Mouse (Mus musculus): Measurements from ENCODE around the gene Gnmt. TPM values are rescaled to one million over a fixed set of nuclear protein-coding genes. Genes with fewer than 3 reads are reported as not detected.
A peak's percentile ranks its signal among the peaks of the same experiment; 100 is the strongest.

Gnmt gene
- total and polyA plus RNA-seq, 3 experiments = 0.17 TPM; not detected in 2

- H3K4me1 ChIP-seq (ENCODE audit: insufficient read depth, low read depth, low read length) = peaks cover 2% of the 10 kb centered on the region; the same call in 1 of the 2 replicates
- TF ChIP-seq CTCF (IDR thresholded peaks at IDR 0.05; ENCODE audit: low read depth, low read length) (no peak), GATA2 (IDR thresholded peaks at IDR 0.05; ENCODE audit: borderline replicate concordance, low read depth, low read length) (no peak), POLR2AphosphoS5 (IDR thresholded peaks at IDR 0.05; ENCODE audit: insufficient replicate concordance, low read depth, low read length) (no peak), GATA1 (IDR thresholded peaks at IDR 0.05; ENCODE audit: borderline replicate concordance, low read length) (no peak), TAL1 (conservative IDR thresholded peaks at IDR 0.05; ENCODE audit: low read depth, low read length) (no peak)
- H3K9me3 ChIP-seq (replicated peaks) = no peaks in the 10 kb centered on the region
- no peak overlapping the region for H3K4me3 ChIP-seq (ENCODE audit: low read depth, low read length)
- no peaks in the 10 kb centered on the region for H3K27me3 ChIP-seq (ENCODE audit: insufficient read depth, low read length)
- ATAC-seq (ENCODE audit: extremely low read depth, insufficient number of reproducible peaks, low FRiP score, poor library complexity, severe bottlenecking) = no peak
- H3K36me3 ChIP-seq (replicated peaks) = peaks cover 45% of the 10 kb centered on the region
- DNase-seq (ENCODE audit: low spot score) = no peak
Measured at GRCm38 (mm10) chr17:46735287-46735686, 6.3 kb upstream of the Gnmt start.

GRCm38 (mm10) chr17:46734055-46734454, 5.1 kb upstream of the Gnmt start:
- no peaks in the 10 kb centered on the region for H3K9me3 ChIP-seq (replicated peaks)
- no peak overlapping the region for H3K4me3 ChIP-seq (ENCODE audit: low read depth, low read length)
- H3K27me3 ChIP-seq (ENCODE audit: insufficient read depth, low read length) = peaks cover 3% of the 10 kb centered on the region; the same call in 1 of the 2 replicates
- no peak for TF ChIP-seq TAL1 (conservative IDR thresholded peaks at IDR 0.05; ENCODE audit: low read depth, low read length)
- TF ChIP-seq GATA2 (IDR thresholded peaks at IDR 0.05; ENCODE audit: borderline replicate concordance, low read depth, low read length) = no peak
- no peak for TF ChIP-seq POLR2AphosphoS5 (IDR thresholded peaks at IDR 0.05; ENCODE audit: insufficient replicate concordance, low read depth, low read length)
- no peak for TF ChIP-seq GATA1 (IDR thresholded peaks at IDR 0.05; ENCODE audit: borderline replicate concordance, low read length)
- TF ChIP-seq CTCF (IDR thresholded peaks at IDR 0.05; ENCODE audit: low read depth, low read length) = no peak
- DNase-seq (ENCODE audit: low spot score) (no peak), ATAC-seq (ENCODE audit: extremely low read depth, insufficient number of reproducible peaks, low FRiP score, poor library complexity, severe bottlenecking) (no peak)
- peaks cover 2% of the 10 kb centered on the region for H3K4me1 ChIP-seq (ENCODE audit: insufficient read depth, low read depth, low read length)
- peaks cover 45% of the 10 kb centered on the region for H3K36me3 ChIP-seq (replicated peaks)

GRCm38 (mm10) chr17:46728496-46728895, 472 bp downstream of the Gnmt start:
- H3K27me3 ChIP-seq (ENCODE audit: insufficient read depth, low read length) = peaks cover 8% of the 10 kb centered on the region; the same call in 1 of the 2 replicates
- no peaks in the 10 kb centered on the region for H3K9me3 ChIP-seq (replicated peaks)
- ATAC-seq (ENCODE audit: extremely low read depth, insufficient number of reproducible peaks, low FRiP score, poor library complexity, severe bottlenecking) (no peak), DNase-seq (ENCODE audit: low spot score) (no peak)
- H3K4me3 ChIP-seq (ENCODE audit: low read depth, low read length) = no peak overlapping the region
- no peak for TF ChIP-seq GATA1 (IDR thresholded peaks at IDR 0.05; ENCODE audit: borderline replicate concordance, low read length)
- no peak for TF ChIP-seq POLR2AphosphoS5 (IDR thresholded peaks at IDR 0.05; ENCODE audit: insufficient replicate concordance, low read depth, low read length)
- TF ChIP-seq CTCF (IDR thresholded peaks at IDR 0.05; ENCODE audit: low read depth, low read length) = no peak
- TF ChIP-seq GATA2 (IDR thresholded peaks at IDR 0.05; ENCODE audit: borderline replicate concordance, low read depth, low read length) = no peak
- TF ChIP-seq TAL1 (conservative IDR thresholded peaks at IDR 0.05; ENCODE audit: low read depth, low read length) = no peak
- H3K36me3 ChIP-seq (replicated peaks) = peaks cover 39% of the 10 kb centered on the region
- peaks cover 4% of the 10 kb centered on the region for H3K4me1 ChIP-seq (ENCODE audit: insufficient read depth, low read depth, low read length)

- Histone ChIP-seq H3K36me3 (replicated peaks) (peaks cover 43% of the 10 kb centered on the region), H3K4me3 (ENCODE audit: low read depth, low read length) (no peak overlapping the region), H3K27me3 (ENCODE audit: insufficient read depth, low read length) (peaks cover 8% of the 10 kb centered on the region; the same call in 1 of the 2 replicates), H3K9me3 (replicated peaks) (no peaks in the 10 kb centered on the region), H3K4me1 (ENCODE audit: insufficient read depth, low read depth, low read length) (peaks cover 3% of the 10 kb centered on the region; the same call in 1 of the 2 replicates)
- no peak for TF ChIP-seq POLR2AphosphoS5 (IDR thresholded peaks at IDR 0.05; ENCODE audit: insufficient replicate concordance, low read depth, low read length)
- peak; percentile 22; the same call in 1 of the 2 replicates for TF ChIP-seq CTCF (IDR thresholded peaks at IDR 0.05; ENCODE audit: low read depth, low read length)
- ATAC-seq (ENCODE audit: extremely low read depth, insufficient number of reproducible peaks, low FRiP score, poor library complexity, severe bottlenecking) (no peak), DNase-seq (ENCODE audit: low spot score) (no peak)
Measured at GRCm38 (mm10) chr17:46728021-46728420, 947 bp downstream of the Gnmt start.

GRCm38 (mm10) chr17:46727271-46727670, 1.7 kb downstream of the Gnmt start:
- no peak for ATAC-seq (ENCODE audit: extremely low read depth, insufficient number of reproducible peaks, low FRiP score, poor library complexity, severe bottlenecking)
- no peak for TF ChIP-seq TAL1 (conservative IDR thresholded peaks at IDR 0.05; ENCODE audit: low read depth, low read length)

GRCm38 (mm10) chr17:46725731-46726645, 3.0 kb downstream of the Gnmt start:
- H3K36me3 ChIP-seq (replicated peaks) = peaks cover 63% of the 10 kb centered on the region
- ATAC-seq (ENCODE audit: extremely low read depth, insufficient number of reproducible peaks, low FRiP score, poor library complexity, severe bottlenecking) = no peak

More at GRCm38 (mm10) chr17:46727271-46727670, 1.7 kb downstream of the Gnmt start:
- no peak overlapping the region for H3K4me3 ChIP-seq (ENCODE audit: low read depth, low read length)
- H3K9me3 ChIP-seq (replicated peaks) = no peaks in the 10 kb centered on the region
- no peak for DNase-seq (ENCODE audit: low spot score)
- H3K36me3 ChIP-seq (replicated peaks) = peaks cover 50% of the 10 kb centered on the region
- peaks cover 8% of the 10 kb centered on the region; the same call in 1 of the 2 replicates for H3K27me3 ChIP-seq (ENCODE audit: insufficient read depth, low read length)
- H3K4me1 ChIP-seq (ENCODE audit: insufficient read depth, low read depth, low read length) = peaks cover 3% of the 10 kb centered on the region; the same call in 1 of the 2 replicates

More at GRCm38 (mm10) chr17:46725731-46726645, 3.0 kb downstream of the Gnmt start:
- no peaks in the 10 kb centered on the region for H3K9me3 ChIP-seq (replicated peaks)
- no peak for DNase-seq (ENCODE audit: low spot score)
- H3K4me3 ChIP-seq (ENCODE audit: low read depth, low read length) = no peak overlapping the region
- peaks cover 3% of the 10 kb centered on the region; the same call in 1 of the 2 replicates for H3K4me1 ChIP-seq (ENCODE audit: insufficient read depth, low read depth, low read length)
- TF ChIP-seq CTCF (IDR thresholded peaks at IDR 0.05; ENCODE audit: low read depth, low read length) = no peak; the same call in 1 of the 2 replicates
- TF ChIP-seq GATA1 (IDR thresholded peaks at IDR 0.05; ENCODE audit: borderline replicate concordance, low read length) = no peak
- TF ChIP-seq POLR2AphosphoS5 (IDR thresholded peaks at IDR 0.05; ENCODE audit: insufficient replicate concordance, low read depth, low read length) = no peak
- TF ChIP-seq TAL1 (conservative IDR thresholded peaks at IDR 0.05; ENCODE audit: low read depth, low read length) = no peak
- no peak for TF ChIP-seq GATA2 (IDR thresholded peaks at IDR 0.05; ENCODE audit: borderline replicate concordance, low read depth, low read length)
- peaks cover 8% of the 10 kb centered on the region; the same call in 1 of the 2 replicates for H3K27me3 ChIP-seq (ENCODE audit: insufficient read depth, low read length)
